Mouse (Mus musculus) heart, adult 2 months (tissue): ENCODE results near the gene Gm49405. TPM values are rescaled to one million over a fixed set of nuclear protein-coding genes. Genes with fewer than 3 reads are reported as not detected.
"Not testable (repeated sequence)": the region's sequence is repeated elsewhere in the genome, so short reads cannot be mapped to it uniquely, and the experiment has no call there.

Source experiments
- DNase-seq, 2 experiments: peaks; one replicate each; pipeline ENCODE4 v3.0.0; 2021
- H3K27ac ChIP-seq: fragments of 200-600 bp; 2 replicates; pipeline ENCODE4 v1.8.1; 2022
- H3K27me3 ChIP-seq: fragments of 200-500 bp; 2 replicates; pipeline ENCODE4 v1.6.1; 2012; ENCODE audit warnings: mild to moderate bottlenecking, low read length, inconsistent platforms, mixed read lengths; ENCODE audit not compliant: control insufficient read depth, insufficient read depth
- H3K36me3 ChIP-seq: fragments of 200-500 bp; 2 replicates; pipeline ENCODE4 v1.6.1; 2012; ENCODE audit warnings: low read length, inconsistent platforms; ENCODE audit not compliant: control insufficient read depth, insufficient read depth
- H3K4me1 ChIP-seq: fragments of 200-500 bp; 2 replicates; pipeline ENCODE4 v1.6.1; 2011; ENCODE audit warnings: low read length; ENCODE audit not compliant: control insufficient read depth, insufficient read depth
- H3K4me3 ChIP-seq: fragments of 200-600 bp; 2 replicates; pipeline ENCODE4 v1.8.1; 2022
- H3K79me2 ChIP-seq: fragments of 200-500 bp; replicated peaks from 2 replicates; pipeline ENCODE4 v1.6.1; 2012; ENCODE audit warnings: mild to moderate bottlenecking, inconsistent platforms, low read length, moderate library complexity, mixed read lengths; ENCODE audit not compliant: control insufficient read depth, insufficient read depth
- H3K9ac ChIP-seq: fragments of 200-500 bp; 2 replicates; pipeline ENCODE4 v1.6.1; 2012; ENCODE audit warnings: low read depth, mild to moderate bottlenecking, control low read depth, inconsistent platforms, low read length, mixed read lengths
- CTCF ChIP-seq: fragments of 200-600 bp; IDR thresholded peaks from 2 replicates; pipeline ENCODE4 v1.8.1; 2022; ENCODE audit warnings: antibody characterized with exemption, mild to moderate bottlenecking, moderate library complexity
- EP300 ChIP-seq: fragments of 200-500 bp; IDR thresholded peaks from 2 replicates; pipeline ENCODE4 v1.6.1; 2011; ENCODE audit warnings: low read depth, low read length, control low read depth; ENCODE audit not compliant: insufficient read depth
- POLR2A ChIP-seq: fragments of 200-500 bp; IDR thresholded peaks from 2 replicates; pipeline ENCODE4 v1.6.1; 2011; ENCODE audit warnings: mild to moderate bottlenecking, low read depth, low read length, control low read depth; ENCODE audit not compliant: insufficient read depth
- WGBS: fragments of 180-500 bp; shearing (Covaris S2); methylation state at CpG from one replicate; pipeline ENCODE4 v1.1.7; 2018; 5-methylcytosine and 5-hydroxymethylcytosine counted together
- intact Hi-C: fragments of 180-260 bp; cut with DNase I; formaldehyde crosslinking; loops from one replicate; pipeline ENCODE4 v1.15.1; 2025
- polyA plus RNA-seq: library from polyadenylated mRNA; depleted of rRNA; stranded (reverse); fragments of >200 nt; gene quantifications from 2 replicates; pipeline ENCODE4 v1.2.3, GENCODE M21; 2012
- total RNA-seq, 2 experiments: library from RNA; stranded (reverse); gene quantifications; 2 replicates each; pipeline ENCODE4 v1.2.3; 2021

Gm49405 gene
- total and polyA plus RNA-seq, 3 experiments: 1.0 to 11.0 (median 1.7) TPM

DNA sequence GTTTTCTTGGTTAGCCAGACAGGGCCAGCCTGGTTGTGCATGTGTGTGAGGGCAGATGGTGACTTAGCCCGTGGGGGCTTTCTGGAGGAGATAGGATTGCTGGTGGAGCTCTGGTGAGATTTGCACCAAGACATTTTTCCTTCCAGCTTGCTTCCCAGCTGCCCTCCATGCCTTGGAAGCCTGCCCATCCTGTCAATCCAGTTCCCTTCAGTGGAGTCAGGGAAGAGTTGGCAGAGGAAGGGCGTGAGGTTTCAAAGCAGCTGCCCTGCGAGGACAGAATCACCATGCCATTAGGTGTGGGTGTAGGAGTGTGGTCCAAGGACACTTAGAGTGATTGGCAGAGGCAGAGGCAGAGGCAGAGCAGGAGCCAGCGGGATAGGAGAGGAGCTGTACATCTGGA, 42.0 kb upstream of the Gm49405 start, which contains the start of gene Aldh3b3:
Aldh3b3 (plus strand) TSS at position 176 of the 400 bp plus-strand sequence.
- WGBS: 40% methylated on average over 4 of the region's 4 CpGs

DNA sequence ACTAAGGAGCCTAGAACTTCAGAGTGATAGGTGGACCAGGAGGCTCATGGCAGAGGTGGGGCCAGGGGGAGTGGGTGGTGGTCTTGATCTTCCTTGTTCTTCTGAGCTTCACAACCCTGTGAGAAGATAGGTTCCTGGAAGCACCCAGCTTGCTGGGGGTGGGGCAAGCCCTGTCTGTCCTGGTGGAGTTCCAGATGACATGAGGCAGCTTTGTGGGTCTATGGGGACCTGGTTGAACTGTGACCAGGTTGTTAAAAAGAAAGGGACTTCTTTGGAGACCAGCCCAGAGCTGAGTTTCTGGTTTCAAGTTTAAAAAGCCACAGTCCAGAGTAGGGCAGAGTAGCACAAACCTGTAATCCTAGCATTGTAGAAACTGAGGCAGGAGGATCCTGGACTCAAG, 41.4 kb upstream of the Gm49405 start:
- no peak overlapping the region for H3K4me3 ChIP-seq
- H3K9ac ChIP-seq: no peak overlapping the region
- no peaks in the 10 kb centered on the region for H3K27me3 ChIP-seq
- intact Hi-C loops: no loop called here
- H3K27ac ChIP-seq: no peak overlapping the region
- TF ChIP-seq CTCF (no peak), POLR2A (no peak), EP300 (no peak)
- DNase-seq: no peak
- no peaks in the 10 kb centered on the region for H3K79me2 ChIP-seq
- H3K4me1 ChIP-seq: no peaks in the 10 kb centered on the region
- no peaks in the 10 kb centered on the region for H3K36me3 ChIP-seq

More for the DNA sequence above, 42.0 kb upstream of the Gm49405 start, which contains the start of gene Aldh3b3:
- intact Hi-C loops: no loop called here
- Histone ChIP-seq H3K4me1 (no peaks in the 10 kb centered on the region), H3K9ac (no peak within 1 kb of the TSS), H3K27ac (no peak within 1 kb of the TSS), H3K79me2 (no peaks in the 10 kb centered on the region), H3K4me3 (no peak within 1 kb of the TSS), H3K36me3 (no peaks in the 10 kb centered on the region), H3K27me3 (no peaks in the 10 kb centered on the region)
- peak in 1 of 2 experiments; percentile 21 for DNase-seq
- TF ChIP-seq POLR2A (no peak), EP300 (0 out of 2 replicates have a peak, but pooled peaks have one; percentile 16)

DNA sequence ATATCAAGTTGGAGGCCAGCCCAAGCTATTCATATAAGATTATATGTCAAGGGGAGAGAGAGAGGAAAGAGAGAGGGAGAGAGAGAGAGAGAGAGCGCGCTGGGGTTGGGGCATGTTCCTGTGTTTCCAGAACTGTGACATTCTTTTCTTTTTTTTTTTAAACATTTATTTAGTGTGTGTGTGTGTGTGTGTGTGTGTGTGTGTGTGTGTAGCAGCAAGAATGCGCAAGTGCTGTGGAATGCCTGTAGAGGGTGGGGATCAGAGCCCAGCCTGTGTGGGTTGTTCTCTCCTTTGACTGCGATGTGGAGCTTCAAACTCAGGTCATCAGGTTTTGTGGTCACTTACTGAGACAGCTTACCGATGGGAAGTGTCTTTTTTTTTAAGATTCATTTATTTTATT, 40.2 kb upstream of the Gm49405 start:
- no peaks in the 10 kb centered on the region for H3K27me3 ChIP-seq

DNA sequence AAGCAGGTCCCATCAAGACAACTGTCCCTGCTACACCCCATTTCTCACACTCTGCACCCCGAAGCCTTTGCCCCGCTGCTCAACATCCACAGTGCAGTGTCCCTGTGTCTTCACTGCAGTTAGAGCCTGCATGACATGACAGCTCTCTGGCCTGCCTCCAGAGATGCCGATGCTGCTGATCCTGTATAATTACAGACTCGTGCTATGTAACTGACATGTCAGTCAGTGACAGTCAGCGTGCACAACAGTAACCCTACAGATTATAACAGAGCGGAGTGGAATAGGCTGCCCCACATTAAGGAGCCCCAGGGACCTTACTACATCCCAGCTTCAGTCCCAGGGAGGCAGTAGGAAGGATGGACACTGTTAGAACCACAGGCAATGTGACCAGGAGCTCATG, 38.6 kb upstream of the Gm49405 start:
- intact Hi-C loops, H3K27ac ChIP-seq, H3K27me3 ChIP-seq, H3K36me3 ChIP-seq, H3K79me2 ChIP-seq, H3K4me3 ChIP-seq, H3K9ac ChIP-seq, H3K4me1 ChIP-seq, DNase-seq: not testable (repeated sequence)
- WGBS: 72% methylated on average over 6 of the region's 6 CpGs

More for the DNA sequence above, 40.2 kb upstream of the Gm49405 start:
- H3K27ac ChIP-seq: no peak overlapping the region
- no peaks in the 10 kb centered on the region for H3K4me1 ChIP-seq
- WGBS: 78% methylated on average over 5 of the region's 5 CpGs
- intact Hi-C loops: no loop called here
- no peak for DNase-seq
- TF ChIP-seq POLR2A (no peak), EP300 (no peak), CTCF (no peak)
- H3K36me3 ChIP-seq: no peaks in the 10 kb centered on the region
- no peaks in the 10 kb centered on the region for H3K79me2 ChIP-seq
- H3K4me3 ChIP-seq: no peak overlapping the region
- no peak overlapping the region for H3K9ac ChIP-seq

DNA sequence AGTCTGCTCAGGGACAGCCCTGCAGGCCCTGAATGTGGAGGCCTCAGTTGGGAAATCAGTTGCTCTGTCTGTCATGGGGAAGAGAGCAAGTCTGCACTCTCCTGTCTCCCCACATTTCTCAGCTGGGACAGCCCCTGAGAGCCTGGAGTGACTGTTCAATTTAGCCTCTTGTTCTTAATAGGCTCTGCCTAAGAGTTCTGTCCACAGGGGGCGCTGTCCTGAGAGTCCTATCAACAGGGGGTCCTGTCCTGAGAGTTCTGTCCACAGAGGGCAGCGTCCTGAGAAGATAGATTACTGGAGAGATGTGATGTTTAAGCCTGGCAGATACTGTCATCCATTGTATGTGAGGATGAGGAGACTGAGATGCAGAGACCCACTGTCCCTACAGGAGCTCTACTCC, 38.0 kb upstream of the Gm49405 start:
- no peaks in the 10 kb centered on the region for H3K79me2 ChIP-seq
- whole genome bisulfite sequencing: 19% methylated on average over 2 of the region's 2 CpGs
- H3K4me1 ChIP-seq: no peaks in the 10 kb centered on the region
- H3K36me3 ChIP-seq: no peaks in the 10 kb centered on the region
- DNase-seq: no peak
- intact Hi-C loops: no loop called here
- no peak overlapping the region for H3K4me3 ChIP-seq
- H3K9ac ChIP-seq: no peak overlapping the region
- no peak overlapping the region for H3K27ac ChIP-seq
- TF ChIP-seq EP300: no peak
- TF ChIP-seq CTCF: peak; percentile 41
- no peaks in the 10 kb centered on the region for H3K27me3 ChIP-seq

DNA sequence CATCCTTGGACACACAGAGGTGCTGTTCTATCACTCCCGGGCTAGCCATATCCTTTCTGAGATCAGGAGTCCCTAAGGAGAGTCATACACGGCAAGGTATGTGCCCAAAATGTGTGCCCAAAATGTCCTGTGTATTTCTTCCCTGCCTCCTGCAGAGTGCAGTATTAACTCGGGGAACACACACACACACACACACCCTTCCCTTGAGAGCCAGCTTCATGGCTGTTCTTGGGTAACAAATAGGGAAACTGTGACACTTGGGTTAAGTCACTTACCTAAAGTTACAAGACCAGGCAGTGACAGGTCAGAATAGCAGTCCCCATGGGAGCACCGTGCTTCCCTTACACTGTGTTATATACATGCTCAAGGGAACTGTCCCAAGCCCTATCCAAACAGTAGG, 36.4 kb upstream of the Gm49405 start:
- TF ChIP-seq POLR2A (no peak), EP300 (no peak)

More for the DNA sequence above, 36.4 kb upstream of the Gm49405 start:
- intact Hi-C loops: no loop called here
- Histone ChIP-seq H3K9ac (no peak overlapping the region), H3K4me3 (no peak overlapping the region), H3K36me3 (no peaks in the 10 kb centered on the region), H3K27ac (no peak overlapping the region), H3K79me2 (no peaks in the 10 kb centered on the region), H3K4me1 (no peaks in the 10 kb centered on the region), H3K27me3 (no peaks in the 10 kb centered on the region)
- 61% methylated on average over 4 of the region's 4 CpGs for WGBS
- no peak for DNase-seq
